In the genomic region with DNA sequence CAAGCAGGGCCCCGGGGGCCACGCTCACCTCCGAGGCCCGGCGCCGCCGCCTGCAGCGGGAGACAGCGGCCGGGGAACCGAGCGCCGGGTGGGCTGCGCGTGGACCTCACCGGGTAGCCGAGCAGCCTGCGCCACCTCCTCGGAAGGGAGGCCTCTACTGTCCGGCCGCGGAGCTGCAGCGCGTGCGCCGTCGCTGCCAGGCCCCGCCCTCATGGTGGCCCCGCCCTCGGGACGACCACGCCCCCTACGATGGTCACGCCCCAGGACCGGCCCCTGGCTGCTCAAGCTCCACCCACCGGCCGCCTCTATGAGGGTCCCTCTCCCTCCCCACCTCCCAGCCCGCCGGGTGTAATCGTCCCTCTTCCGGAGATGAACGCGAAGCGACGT, we compare ENCODE assay signal across 8 mouse cellular contexts. TPM values are rescaled to one million over a fixed set of nuclear protein-coding genes. Genes with fewer than 3 reads are reported as not detected.
DNase-seq lines count a peak whose midpoint lies in the region; ATAC-seq and TF ChIP-seq lines count a peak whose summit lies in the region.

No protein-coding gene starts in this region.

- no peaks in the 10 kb centered on the region for H3K36me3 ChIP-seq in embryonic facial prominence, embryonic 14.5 days (ENCODE audit: control insufficient read depth, insufficient read depth, low read length)
- H3K36me3 ChIP-seq in heart, adult 2 months (ENCODE audit: control insufficient read depth, insufficient read depth, low read length), result no peaks in the 10 kb centered on the region
- H3K36me3 ChIP-seq in kidney, adult 2 months (ENCODE audit: control insufficient read depth, insufficient read depth, low read length), result no peaks in the 10 kb centered on the region
- no peaks in the 10 kb centered on the region for H3K36me3 ChIP-seq in limb, embryonic 11.5 days (ENCODE audit: control insufficient read depth, insufficient read depth, low read length)
- H3K36me3 ChIP-seq in midbrain, embryonic 13.5 days, result no peaks in the 10 kb centered on the region
- no peaks in the 10 kb centered on the region for H3K36me3 ChIP-seq in small intestine, adult 2 months (ENCODE audit: control insufficient read depth, insufficient read depth, low read length)

- no peak overlapping the region for H3K27ac ChIP-seq in bone marrow, adult 2 months (ENCODE audit: control insufficient read depth, insufficient read depth, low read depth, low read length, poor library complexity)
- no peak overlapping the region for H3K27ac ChIP-seq in embryonic facial prominence, embryonic 14.5 days (replicated peaks; ENCODE audit: low read depth, low read length)
- H3K27ac ChIP-seq in heart, adult 2 months, result peak overlapping the region; percentile 51
- no peak overlapping the region for H3K27ac ChIP-seq in kidney, adult 2 months (ENCODE audit: insufficient read depth, low read depth, low read length)
- no peak overlapping the region for H3K27ac ChIP-seq in limb, embryonic 11.5 days (replicated peaks; ENCODE audit: low read depth, low read length)
- peak overlapping the region; percentile 65 for H3K27ac ChIP-seq in midbrain, embryonic 13.5 days
- no peak overlapping the region for H3K27ac ChIP-seq in small intestine, adult 2 months (ENCODE audit: insufficient read depth, low read depth, low read length)

- peak; percentile 93 for ATAC-seq in embryonic facial prominence, embryonic 14.5 days (ENCODE audit: low read depth)
- ATAC-seq in limb, embryonic 11.5 days (ENCODE audit: insufficient number of reproducible peaks, low FRiP score, low TSS enrichment, low read depth), result peak; percentile 88
- ATAC-seq in midbrain, embryonic 13.5 days, result peak; percentile 91

- peaks cover 45% of the 10 kb centered on the region for H3K27me3 ChIP-seq in embryonic facial prominence, embryonic 14.5 days (replicated peaks; ENCODE audit: control insufficient read depth, insufficient read depth, low read length)
- H3K27me3 ChIP-seq in heart, adult 2 months (ENCODE audit: control insufficient read depth, insufficient read depth, low read length), result no peaks in the 10 kb centered on the region; the same call in 1 of the 2 replicates
- peaks cover 2% of the 10 kb centered on the region for H3K27me3 ChIP-seq in kidney, adult 2 months (replicated peaks; ENCODE audit: control insufficient read depth, insufficient read depth, low read length)
- peaks cover 9% of the 10 kb centered on the region for H3K27me3 ChIP-seq in limb, embryonic 11.5 days (ENCODE audit: control insufficient read depth, insufficient read depth, low read length)
- H3K27me3 ChIP-seq in midbrain, embryonic 13.5 days, result peaks cover 54% of the 10 kb centered on the region
- peaks cover 23% of the 10 kb centered on the region for H3K27me3 ChIP-seq in small intestine, adult 2 months (ENCODE audit: control insufficient read depth, insufficient read depth, low read length)

- H3K79me2 ChIP-seq in heart, adult 2 months (replicated peaks; ENCODE audit: control insufficient read depth, insufficient read depth, low read length), result no peaks in the 10 kb centered on the region

- no peak for TF ChIP-seq POLR2A in bone marrow, adult 2 months (IDR thresholded peaks at IDR 0.05; ENCODE audit: borderline replicate concordance, control insufficient read depth, low read depth, low read length)
- TF ChIP-seq POLR2A in heart, adult 2 months (IDR thresholded peaks at IDR 0.05; ENCODE audit: insufficient read depth, low read depth, low read length), result no peak
- no peak for TF ChIP-seq POLR2A in kidney, adult 2 months (IDR thresholded peaks at IDR 0.05; ENCODE audit: low read depth, low read length)
- no peak for TF ChIP-seq POLR2A in small intestine, adult 2 months (IDR thresholded peaks at IDR 0.05; ENCODE audit: low read depth, low read length)

- H3K4me1 ChIP-seq in bone marrow, adult 2 months (ENCODE audit: control insufficient read depth, insufficient read depth, low read length), result no peaks in the 10 kb centered on the region
- H3K4me1 ChIP-seq in embryonic facial prominence, embryonic 14.5 days (ENCODE audit: control insufficient read depth, insufficient read depth, low read length), result peaks cover 7% of the 10 kb centered on the region
- H3K4me1 ChIP-seq in heart, adult 2 months (ENCODE audit: control insufficient read depth, insufficient read depth, low read length), result peaks cover 3% of the 10 kb centered on the region
- no peaks in the 10 kb centered on the region for H3K4me1 ChIP-seq in kidney, adult 2 months (ENCODE audit: control insufficient read depth, insufficient read depth, low read length)
- H3K4me1 ChIP-seq in limb, embryonic 11.5 days (ENCODE audit: control insufficient read depth, insufficient read depth, low read length), result no peaks in the 10 kb centered on the region
- peaks cover 24% of the 10 kb centered on the region for H3K4me1 ChIP-seq in midbrain, embryonic 13.5 days (replicated peaks)
- peaks cover 5% of the 10 kb centered on the region; the same call in 1 of the 2 replicates for H3K4me1 ChIP-seq in small intestine, adult 2 months (ENCODE audit: control insufficient read depth, insufficient read depth, insufficient read length, low read length)

- intact Hi-C loops in heart, adult 2 months (cut with DNase I), result loop anchor here (5.0 kb wide), 2 partner anchors 112 to 123 kb away; partner anchors contain the start of gene Zfp644

- WGBS in bone marrow, adult 2 months, result 2% methylated on average over 45 of the region's 45 CpGs
- under 1% methylated on average over 17 of the region's 45 CpGs for WGBS in embryonic facial prominence, embryonic 14.5 days
- WGBS in heart, adult 2 months, result under 1% methylated on average over 45 of the region's 45 CpGs
- WGBS in kidney, adult 2 months, result 2% methylated on average over 45 of the region's 45 CpGs
- WGBS in limb, embryonic 11.5 days, result 0% methylated on average over 45 of the region's 45 CpGs
- under 1% methylated on average over 44 of the region's 45 CpGs for WGBS in midbrain, embryonic 13.5 days
- WGBS in small intestine, adult 2 months, result 2% methylated on average over 43 of the region's 45 CpGs

- H3K4me3 ChIP-seq in bone marrow, adult 2 months (replicated peaks; ENCODE audit: control insufficient read depth, low read depth, low read length), result no peak overlapping the region
- H3K4me3 ChIP-seq in embryonic facial prominence, embryonic 14.5 days (ENCODE audit: low read depth, low read length), result peak overlapping the region; percentile 63
- peak overlapping the region; percentile 75 for H3K4me3 ChIP-seq in heart, adult 2 months
- peak overlapping the region; percentile 45; the same call in 1 of the 2 replicates for H3K4me3 ChIP-seq in kidney, adult 2 months (ENCODE audit: insufficient read depth, low read depth, low read length)
- H3K4me3 ChIP-seq in limb, embryonic 11.5 days (ENCODE audit: low read depth, low read length), result peak overlapping the region; percentile 52
- peak overlapping the region; percentile 58 for H3K4me3 ChIP-seq in midbrain, embryonic 13.5 days (replicated peaks)
- peak overlapping the region; percentile 72 for H3K4me3 ChIP-seq in small intestine, adult 2 months (ENCODE audit: low read depth, low read length)

- H3K9ac ChIP-seq in embryonic facial prominence, embryonic 14.5 days (ENCODE audit: low read depth, low read length), result peak overlapping the region; percentile 72
- H3K9ac ChIP-seq in heart, adult 2 months (ENCODE audit: low read depth, low read length), result peak overlapping the region; percentile 88
- peak overlapping the region; percentile 56 for H3K9ac ChIP-seq in limb, embryonic 11.5 days (ENCODE audit: low read length)
- peak overlapping the region; percentile 84 for H3K9ac ChIP-seq in midbrain, embryonic 13.5 days (replicated peaks)

- TF ChIP-seq EP300 in heart, adult 2 months (IDR thresholded peaks at IDR 0.05; ENCODE audit: insufficient read depth, low read depth, low read length), result no peak

- peak overlapping the region; percentile 99 for H3K4me2 ChIP-seq in embryonic facial prominence, embryonic 14.5 days (ENCODE audit: low read depth, low read length)
- H3K4me2 ChIP-seq in limb, embryonic 11.5 days (ENCODE audit: low read depth, severe bottlenecking), result peak overlapping the region; percentile 99
- H3K4me2 ChIP-seq in midbrain, embryonic 13.5 days (replicated peaks), result peak overlapping the region; percentile 94

- TF ChIP-seq CTCF in bone marrow, adult 2 months (IDR thresholded peaks at IDR 0.05; ENCODE audit: control insufficient read depth, insufficient read depth, low read length), result peak; percentile 26; the same call in 1 of the 2 replicates
- peak; percentile 91 for TF ChIP-seq CTCF in heart, adult 2 months (IDR thresholded peaks at IDR 0.05)
- TF ChIP-seq CTCF in kidney, adult 2 months (conservative IDR thresholded peaks at IDR 0.05; ENCODE audit: insufficient read depth, insufficient read length, low read depth, low read length), result peak; percentile 53
- peak; percentile 20; the same call in 1 of the 2 replicates for TF ChIP-seq CTCF in small intestine, adult 2 months (IDR thresholded peaks at IDR 0.05; ENCODE audit: extremely low read depth, insufficient read length, insufficient replicate concordance, low read depth, low read length)

- no peaks in the 10 kb centered on the region for H3K9me3 ChIP-seq in embryonic facial prominence, embryonic 14.5 days (ENCODE audit: control insufficient read depth, low read length)
- H3K9me3 ChIP-seq in limb, embryonic 11.5 days (ENCODE audit: control insufficient read depth, low read length), result no peaks in the 10 kb centered on the region
- H3K9me3 ChIP-seq in midbrain, embryonic 13.5 days, result 0 out of 2 replicates have a peak, but pooled peaks cover 3% of the 10 kb centered on the region

- peak; percentile 80 for DNase-seq in embryonic facial prominence, embryonic 14.5 days (ENCODE audit: low spot score)
- DNase-seq in heart, adult 2 months, result peak; percentile 86 to 93
- DNase-seq in kidney, adult 2 months, result peak; percentile 72
- DNase-seq in limb, embryonic 11.5 days (ENCODE audit: low spot score), result peak; percentile 90
- DNase-seq in MN1 (ENCODE audit: low spot score), result no peak

RNA-seq across cellular contexts. Expression of gene Gm17304, which starts 34.3 kb away (rescaled TPM):
- not detected in 2 replicates for polyA plus RNA-seq in bone marrow, adult 2 months (2011; ENCODE audit: insufficient read depth, insufficient read length, low replicate concordance, missing spikeins)
- polyA plus RNA-seq in embryonic facial prominence, embryonic 14.5 days (2014; fragmentation: Nextera tagmentation; extraction: Ambion mirVana), result not detected in 2 replicates
- not detected for total RNA-seq in heart, adult 2 months (2021)
- polyA plus RNA-seq in heart, adult 2 months (2012; rRNA removed), result not detected in 2 replicates
- not detected in 2 replicates for polyA plus RNA-seq in kidney, adult 2 months (2012; rRNA removed)
- polyA plus RNA-seq in limb, embryonic 11.5 days (2014; fragmentation: Nextera tagmentation; extraction: Ambion mirVana), result not detected in 2 replicates
- polyA plus RNA-seq in midbrain, embryonic 13.5 days (2015; fragmentation: Nextera tagmentation; extraction: Ambion mirVana), result not detected in 2 replicates
- not detected in 2 replicates for polyA plus RNA-seq in small intestine, adult 2 months (2012; rRNA removed)

Comparison
In these comparisons a context has a peak if more than half of its experiments do, and no peak if none do; other contexts are left out.
1. H3K27ac ChIP-seq: peak in heart, adult 2 months (single experiment) and midbrain, embryonic 13.5 days (single experiment); none in bone marrow, adult 2 months (single experiment), embryonic facial prominence, embryonic 14.5 days (single experiment), kidney, adult 2 months (single experiment), limb, embryonic 11.5 days (single experiment) and small intestine, adult 2 months (single experiment).
2. CTCF ChIP-seq: peak in every context shown above with its lines; median percentile 91 in heart, adult 2 months; 53 in kidney, adult 2 months; 26 in bone marrow, adult 2 months; 20 in small intestine, adult 2 months.
3. Peak in every context shown above with its lines, with median percentiles within 50 percentile points of each other: ATAC-seq, H3K4me2 ChIP-seq and H3K9ac ChIP-seq.